8 mouse cellular contexts compared by ENCODE assay signal in genomic region chr9:100685769-100686487, GRCm38 (mm10).
DNase-seq lines count a peak whose midpoint lies in the region; ATAC-seq lines count a peak whose summit lies in the region.

No protein-coding gene starts in this region.

- no peak overlapping the region for H3K27ac ChIP-seq in hindbrain, embryonic 11.5 days (ENCODE audit: low read depth, low read length)
- H3K27ac ChIP-seq in neural tube, embryonic 13.5 days (replicated peaks): peak overlapping the region; percentile 76

- no peak overlapping the region for H3K4me2 ChIP-seq in hindbrain, embryonic 11.5 days (replicated peaks; ENCODE audit: low read depth, low read length)
- H3K4me2 ChIP-seq in neural tube, embryonic 13.5 days: peak overlapping the region; percentile 19; the same call in 1 of the 2 replicates

- H3K9me3 ChIP-seq in hindbrain, embryonic 11.5 days (ENCODE audit: control insufficient read depth, low read length): no peaks in the 10 kb centered on the region
- H3K9me3 ChIP-seq in neural tube, embryonic 13.5 days: no peaks in the 10 kb centered on the region

- peak; percentile 90 for ATAC-seq in hindbrain, embryonic 11.5 days (ENCODE audit: low FRiP score)
- peak; percentile 90 for ATAC-seq in neural tube, embryonic 13.5 days (ENCODE audit: low read depth)

- H3K9ac ChIP-seq in hindbrain, embryonic 11.5 days (ENCODE audit: low read depth, low read length): no peak overlapping the region
- no peak overlapping the region for H3K9ac ChIP-seq in neural tube, embryonic 13.5 days

- peak; percentile 73 for DNase-seq in CD4-positive helper T cell, adult 2 months (ENCODE audit: low read depth, low spot score)
- peak; percentile 8 for DNase-seq in adipocyte (ENCODE audit: low spot score)
- DNase-seq in hindbrain, embryonic 11.5 days (ENCODE audit: low spot score): peak; percentile 82
- DNase-seq in lung, adult 18-20 months: peak; percentile 31 to 63
- DNase-seq in ovary, postnatal 14 days (ENCODE audit: low spot score): no peak
- no peak for DNase-seq in urinary bladder, adult 2 months (ENCODE audit: low spot score)
- DNase-seq in cerebellum, postnatal 36 days: no peak

- H3K4me3 ChIP-seq in hindbrain, embryonic 11.5 days (ENCODE audit: low read depth, low read length): no peak overlapping the region
- H3K4me3 ChIP-seq in neural tube, embryonic 13.5 days: no peak overlapping the region

- H3K4me1 ChIP-seq in hindbrain, embryonic 11.5 days (replicated peaks; ENCODE audit: control insufficient read depth, insufficient read depth, low read length): no peaks in the 10 kb centered on the region
- peaks cover 16% of the 10 kb centered on the region for H3K4me1 ChIP-seq in neural tube, embryonic 13.5 days (replicated peaks)

- H3K36me3 ChIP-seq in hindbrain, embryonic 11.5 days (ENCODE audit: control insufficient read depth, insufficient read depth, low read length): no peaks in the 10 kb centered on the region
- H3K36me3 ChIP-seq in neural tube, embryonic 13.5 days: no peaks in the 10 kb centered on the region

- 17% methylated on average over 3 of the region's 3 CpGs for WGBS in hindbrain, embryonic 11.5 days
- whole genome bisulfite sequencing in neural tube, embryonic 13.5 days: 7% methylated on average over 3 of the region's 3 CpGs

- H3K27me3 ChIP-seq in hindbrain, embryonic 11.5 days (ENCODE audit: control insufficient read depth, insufficient read depth, low read length): no peaks in the 10 kb centered on the region
- H3K27me3 ChIP-seq in neural tube, embryonic 13.5 days: no peaks in the 10 kb centered on the region

Comparison
In these comparisons a context has a peak if more than half of its experiments do, and no peak if none do; other contexts are left out.
1. DNase-seq: peak in CD4-positive helper T cell, adult 2 months (single experiment), adipocyte (single experiment), hindbrain, embryonic 11.5 days (single experiment) and lung, adult 18-20 months (2 of 2); none in ovary, postnatal 14 days (single experiment), urinary bladder, adult 2 months (single experiment) and cerebellum, postnatal 36 days (0 of 2).